Mouse (Mus musculus) naive thymus-derived CD4-positive, alpha-beta T cell, adult 2 months (primary cell): ENCODE results near the gene Lrsam1.
"Not testable (repeated sequence)": the region's sequence is repeated elsewhere in the genome, so short reads cannot be mapped to it uniquely, and the experiment has no call there.

ENCODE experiments used
- DNase-seq: peaks from one replicate; pipeline ENCODE4 v3.0.0-alpha.2; 2011; ENCODE audit warnings: low read depth

Gene Lrsam1

DNA sequence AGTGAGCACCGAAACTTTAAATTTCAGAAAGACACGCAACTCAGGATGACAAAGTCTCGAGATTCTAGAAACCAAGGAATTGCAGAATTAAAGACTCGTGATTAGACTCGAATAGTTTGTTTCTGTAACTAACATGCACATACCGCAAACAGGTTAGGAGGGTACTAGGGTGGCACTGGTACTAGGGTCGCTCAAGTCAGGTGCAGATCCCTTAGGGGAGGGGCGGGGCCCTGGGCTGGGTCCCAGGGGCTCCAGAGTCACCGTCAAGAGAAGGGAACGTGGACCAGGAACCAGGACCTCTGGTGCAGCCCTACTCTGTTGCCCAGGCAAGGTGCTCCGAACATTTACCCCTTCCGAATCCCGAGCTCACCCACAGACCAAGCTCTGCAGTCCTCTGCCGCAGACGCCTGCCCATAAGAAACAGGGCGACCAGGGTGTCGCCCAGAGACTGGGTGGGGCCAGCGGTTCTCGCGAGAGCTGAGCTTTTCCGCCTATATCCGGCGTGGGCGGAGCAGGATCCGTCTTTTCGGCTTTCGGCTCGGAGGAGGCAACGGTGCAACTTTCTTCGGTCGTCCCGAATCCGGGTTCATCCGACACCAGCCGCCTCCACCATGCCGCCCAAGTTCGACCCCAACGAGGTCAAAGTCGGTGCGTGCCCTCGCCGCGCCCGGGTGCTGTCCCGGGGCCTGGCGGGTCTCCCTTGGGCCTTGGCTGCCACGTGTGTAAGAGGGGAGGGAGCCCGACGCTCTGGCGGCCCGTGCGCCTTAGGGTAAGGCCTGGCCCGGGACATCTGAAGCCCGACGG is at the start of gene Lrsam1, which contains the start of gene Rpl12:
Lrsam1 (minus strand) TSS at position 423 of the 804 bp plus-strand sequence.
Rpl12 (plus strand) TSS at position 368 of the 804 bp plus-strand sequence.
- DNase-seq = peak; percentile 97

DNA sequence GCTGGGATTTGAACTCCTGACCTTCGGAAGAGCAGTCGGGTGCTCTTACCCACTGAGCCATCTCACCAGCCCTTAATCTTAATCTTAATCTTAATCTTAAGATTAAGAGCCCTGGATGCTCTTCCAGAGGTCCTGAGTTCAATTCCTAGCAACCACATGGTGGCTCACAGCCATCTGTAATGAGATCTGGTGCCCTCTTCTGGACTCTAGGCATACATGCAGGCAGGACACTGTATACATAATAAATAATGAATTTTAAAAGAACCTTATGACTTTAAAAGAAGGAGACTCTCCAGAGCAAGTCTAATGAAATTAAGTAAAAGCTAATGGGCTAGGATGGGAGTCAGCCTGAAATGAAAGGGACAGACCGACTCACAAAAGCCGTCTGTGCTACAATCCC is 47.6 kb upstream of the Lrsam1 start:
- DNase-seq = not testable (repeated sequence)

DNA sequence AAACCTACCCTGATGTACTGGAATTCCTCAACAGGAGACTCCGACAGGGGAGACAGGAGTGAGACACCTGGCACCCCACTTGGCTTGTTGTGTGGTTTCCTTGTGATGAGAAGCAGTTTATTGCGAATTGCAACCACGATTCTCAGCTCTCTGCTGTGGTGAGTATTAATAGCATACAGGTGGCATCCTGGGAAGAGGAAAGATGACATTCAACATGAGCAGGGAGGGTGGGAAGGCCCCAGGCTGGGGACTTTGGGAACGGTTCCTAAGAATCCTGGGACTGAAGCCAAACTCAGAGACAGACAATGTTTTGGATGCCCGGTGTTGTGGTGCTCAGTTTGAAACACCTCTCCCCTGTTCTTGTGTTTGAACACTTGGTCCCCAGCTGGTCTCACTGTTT is 43.6 kb upstream of the Lrsam1 start:
- no peak for DNase-seq

DNA sequence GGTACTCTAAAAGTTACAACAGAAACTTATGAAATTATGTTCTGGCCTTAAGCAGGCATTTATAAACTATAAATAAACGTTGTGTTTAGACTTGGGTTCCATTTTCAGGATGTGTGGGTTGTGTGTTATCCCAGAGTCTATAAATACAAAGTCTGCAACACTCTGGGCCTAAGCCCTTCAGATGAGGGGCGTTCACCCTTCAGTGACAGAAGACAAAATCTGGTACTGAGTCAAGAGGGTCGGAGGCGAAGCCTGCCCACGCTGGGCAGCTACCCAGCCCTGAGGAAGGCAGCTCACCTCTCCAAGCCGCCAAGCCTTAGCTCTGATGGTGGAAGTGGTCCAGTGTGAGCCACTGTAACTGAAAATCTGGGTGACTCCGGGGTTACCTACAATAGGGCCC is 40.7 kb upstream of the Lrsam1 start:
- no peak for DNase-seq

DNA sequence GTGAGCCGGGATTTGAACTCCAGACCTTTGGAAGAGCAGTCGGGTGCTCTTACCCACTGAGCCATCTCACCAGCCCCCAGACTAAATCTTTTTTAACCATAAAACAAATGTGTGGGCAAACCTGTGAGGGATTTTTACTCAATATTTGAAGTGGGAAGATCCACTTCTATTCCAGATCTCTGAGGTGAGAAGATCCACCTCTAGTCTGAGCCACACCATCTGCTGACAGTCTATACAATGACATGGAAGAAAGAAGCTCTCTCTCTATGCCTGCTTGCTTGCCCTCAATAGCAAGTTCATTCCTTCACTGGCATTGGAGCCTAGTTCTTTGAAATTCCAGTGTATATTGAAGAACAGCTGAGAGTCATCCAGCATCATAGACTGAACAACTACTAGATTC is 38.3 kb upstream of the Lrsam1 start:
- no peak for DNase-seq

DNA sequence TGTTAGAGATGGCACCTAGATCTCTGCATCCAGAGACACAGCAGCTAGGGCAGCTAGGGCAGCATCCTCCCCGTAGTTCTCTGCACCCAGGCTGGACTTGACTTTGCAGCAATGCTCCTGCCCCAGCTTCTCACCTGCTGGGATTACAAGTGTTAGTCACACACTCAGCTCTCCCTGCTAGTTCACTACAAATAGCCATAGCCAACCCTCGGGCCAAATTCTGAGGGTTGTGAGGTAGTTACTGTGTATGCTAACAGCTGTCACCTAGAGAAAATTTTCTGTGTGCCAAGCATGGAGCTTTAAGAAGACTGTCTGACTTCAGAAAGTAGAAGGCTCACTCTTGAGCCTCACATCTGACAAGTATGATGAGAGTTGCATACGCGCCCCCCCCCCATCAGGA is 36.4 kb upstream of the Lrsam1 start:
- no peak for DNase-seq

DNA sequence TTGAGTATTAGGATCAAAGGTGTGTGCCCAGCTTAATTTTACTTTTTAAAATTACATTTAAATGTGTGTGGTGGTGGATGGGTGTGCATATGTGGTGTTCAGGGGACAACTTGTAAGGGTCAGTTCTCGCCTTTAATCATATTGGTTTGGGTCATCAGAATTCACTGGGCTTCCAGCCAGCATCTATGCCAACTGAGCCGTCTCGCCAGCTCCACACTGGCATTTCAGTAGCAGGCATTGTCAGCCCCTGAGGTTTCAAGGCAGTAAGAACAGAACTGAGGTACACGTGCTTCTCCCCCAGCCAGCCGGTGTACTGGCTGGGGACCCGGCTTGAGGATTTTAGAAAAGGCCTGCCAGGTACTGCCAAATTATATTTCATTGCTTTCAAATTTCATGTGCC is 35.7 kb upstream of the Lrsam1 start:
- no peak for DNase-seq

DNA sequence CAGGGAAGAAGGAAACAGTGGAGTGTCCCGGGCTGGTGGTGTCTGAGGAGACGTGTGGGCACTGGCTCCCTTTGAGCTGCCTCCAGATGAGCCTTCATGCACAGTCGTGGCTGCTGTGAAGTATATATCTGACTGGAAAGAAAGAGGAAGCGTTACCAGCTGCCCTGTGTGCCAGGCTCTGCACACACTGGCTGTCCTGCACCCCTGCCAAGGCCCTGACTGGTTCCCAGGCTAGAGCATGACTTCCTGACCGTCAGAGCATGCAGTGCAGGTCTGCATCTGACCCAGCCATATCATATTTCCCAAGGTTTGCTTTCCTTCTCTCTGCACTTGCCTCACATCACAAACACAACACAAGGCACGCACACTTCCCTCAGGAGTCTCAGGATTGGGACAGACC is 30.7 kb upstream of the Lrsam1 start:
- no peak for DNase-seq

DNA sequence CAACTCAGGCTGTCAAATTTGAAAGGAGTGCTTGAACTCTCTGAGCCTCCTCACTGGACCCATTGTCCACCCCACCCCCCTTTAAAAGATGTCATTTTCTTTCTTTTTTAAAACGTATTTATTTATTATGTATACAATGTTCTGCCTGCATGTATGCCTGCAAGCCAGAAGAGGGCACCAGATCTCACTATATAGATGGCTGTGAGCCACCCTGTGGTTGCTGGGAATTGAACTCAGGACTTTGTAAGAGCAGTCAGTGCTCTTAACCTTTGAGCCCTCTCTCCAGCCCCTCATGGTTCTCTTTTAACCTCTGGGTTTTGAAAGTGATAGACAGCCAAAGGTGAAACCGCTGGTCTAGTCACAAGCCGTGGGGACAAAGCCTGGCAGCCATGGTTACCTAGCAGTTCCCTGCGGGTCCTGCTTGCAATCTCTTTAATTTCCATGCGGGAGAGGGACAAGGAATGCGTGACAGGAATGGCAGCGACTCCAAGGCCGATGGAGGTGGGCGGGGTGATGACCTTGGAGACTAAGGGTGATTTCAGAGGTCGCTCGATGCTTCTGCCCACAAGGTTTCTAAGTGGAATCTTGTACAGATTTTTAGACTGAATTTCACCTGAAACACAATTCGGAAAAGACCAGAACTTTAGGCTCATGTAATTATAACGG is 28.9 kb upstream of the Lrsam1 start:
- peak; percentile 63 for DNase-seq

DNA sequence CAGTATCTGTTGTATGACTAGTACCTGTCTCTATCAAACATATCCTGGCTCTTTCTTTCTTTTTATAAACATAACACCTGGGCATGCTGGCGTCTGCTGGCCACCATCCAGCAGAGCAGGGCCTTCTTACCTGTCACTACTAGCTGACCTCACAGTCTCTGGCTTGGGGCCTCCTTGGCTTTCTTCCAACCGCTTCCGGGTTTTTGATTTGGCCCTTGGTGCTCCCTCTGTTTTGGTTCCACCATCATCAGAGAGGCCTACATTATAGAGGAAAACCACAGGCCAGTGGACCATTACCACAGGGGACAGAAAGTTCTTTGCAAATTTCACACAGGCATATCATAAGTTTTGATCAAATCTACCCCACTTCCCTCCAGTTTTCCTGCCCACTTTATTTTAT is 28.0 kb upstream of the Lrsam1 start:
- DNase-seq = no peak

DNA sequence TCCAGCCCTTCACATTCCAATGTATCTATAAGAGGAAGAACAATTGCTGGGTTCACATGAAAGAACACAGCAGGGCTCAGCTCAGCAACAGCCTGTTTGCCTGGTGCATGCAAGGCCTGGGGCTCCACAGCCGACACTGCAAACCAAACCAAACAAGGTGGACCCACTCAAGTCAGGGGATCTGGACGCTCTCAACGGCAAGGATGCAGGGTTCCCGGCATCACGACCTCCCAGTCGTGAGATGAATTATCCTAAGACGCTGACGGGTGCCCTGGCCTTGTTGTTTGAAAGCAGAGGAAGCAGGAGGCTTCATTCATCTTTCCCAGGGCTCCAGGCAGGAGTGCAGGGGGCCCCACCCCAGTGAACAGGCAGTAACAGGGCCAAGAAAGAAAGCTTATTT is 24.4 kb upstream of the Lrsam1 start:
- no peak for DNase-seq

DNA sequence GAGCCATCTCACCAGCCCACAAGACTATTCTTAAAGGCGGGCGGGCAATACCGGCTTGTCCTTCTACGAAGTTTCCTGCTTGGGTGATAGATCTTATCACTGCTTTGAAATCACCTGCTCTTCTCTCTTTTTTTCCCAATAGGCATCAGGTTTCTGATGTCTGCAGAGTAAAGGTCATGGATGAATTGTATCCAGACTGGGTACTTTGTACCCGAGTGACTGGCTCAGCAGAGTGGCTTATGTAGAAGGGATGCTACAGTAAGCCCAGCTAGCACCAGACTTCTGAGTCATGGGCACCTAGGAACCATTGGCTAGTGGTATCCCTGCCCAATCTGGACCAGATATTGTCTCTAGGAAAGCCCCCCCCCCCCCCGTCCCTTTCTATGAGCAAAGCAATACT is 22.2 kb upstream of the Lrsam1 start:
- DNase-seq = no peak

DNA sequence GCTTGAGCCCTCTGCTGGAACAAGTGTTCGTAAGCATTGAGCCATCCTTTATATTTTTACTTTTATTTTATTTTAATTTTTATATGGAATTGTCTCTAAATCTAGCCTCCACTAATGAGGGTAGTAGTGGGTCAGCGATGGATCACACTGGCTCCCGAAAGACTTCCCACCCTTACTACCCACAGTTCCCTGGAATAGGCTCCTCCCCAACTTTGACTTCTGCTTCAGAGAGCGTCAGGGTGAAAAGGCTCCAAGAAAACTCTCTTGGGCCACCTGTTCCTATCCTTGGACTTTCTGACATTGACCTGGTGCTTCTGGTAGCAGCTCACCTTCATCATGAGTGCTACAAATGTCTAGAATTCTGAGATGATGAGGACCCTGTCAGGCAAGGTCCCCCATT is 21.3 kb upstream of the Lrsam1 start:
- DNase-seq = peak; percentile 16

DNA sequence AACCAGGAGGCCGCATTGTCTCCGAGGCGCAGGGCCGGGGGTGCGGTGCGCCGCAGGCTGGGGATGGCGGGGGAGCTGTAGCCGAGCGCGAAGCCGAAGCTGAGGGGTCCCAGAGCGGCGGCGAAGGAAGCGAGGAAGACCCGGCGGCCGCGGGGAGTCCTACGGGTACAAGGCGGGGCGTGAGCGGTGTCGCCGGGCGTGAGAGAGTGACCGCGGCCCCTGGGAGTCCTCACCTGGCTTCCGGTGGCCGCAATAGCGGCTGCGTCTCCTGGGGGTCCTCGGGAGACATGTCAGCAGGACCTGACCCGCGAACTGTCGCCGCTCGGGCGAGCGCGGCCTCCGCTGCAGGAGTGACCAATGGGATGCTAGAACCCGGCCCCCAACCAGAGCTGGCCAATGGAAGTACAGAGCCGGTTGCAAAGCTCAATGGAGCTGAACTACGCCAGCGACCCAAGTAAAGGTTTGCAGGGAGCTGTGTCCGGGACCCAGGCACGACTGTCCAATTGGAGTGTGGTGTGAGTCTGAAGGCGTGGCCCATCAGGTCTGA is 20.4 kb upstream of the Lrsam1 start, which contains the start of gene Slc2a8:
Slc2a8 (minus strand) TSS at position 359 of the 547 bp plus-strand sequence.
- peak; percentile 85 for DNase-seq

DNA sequence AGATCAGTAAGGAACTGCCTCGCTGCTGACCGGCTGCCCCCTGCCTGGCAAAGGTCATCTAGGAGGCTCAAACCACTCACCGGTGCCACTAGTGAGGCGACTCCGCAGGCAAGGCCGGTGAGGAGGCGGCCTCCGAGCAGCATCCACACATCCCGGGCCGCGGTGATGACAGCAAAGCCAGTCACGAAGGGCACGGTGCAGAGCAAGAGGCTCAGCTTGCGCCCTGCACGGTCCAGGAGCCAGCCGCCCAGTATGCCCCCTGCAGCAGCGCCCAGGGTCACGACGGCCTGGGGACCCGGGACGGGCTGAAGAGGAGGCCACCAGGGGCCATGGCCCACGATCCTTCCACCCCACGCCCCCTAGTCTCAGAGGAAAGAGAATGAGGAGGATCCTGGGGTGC is 19.9 kb upstream of the Lrsam1 start:
- DNase-seq = peak; percentile 31

DNA sequence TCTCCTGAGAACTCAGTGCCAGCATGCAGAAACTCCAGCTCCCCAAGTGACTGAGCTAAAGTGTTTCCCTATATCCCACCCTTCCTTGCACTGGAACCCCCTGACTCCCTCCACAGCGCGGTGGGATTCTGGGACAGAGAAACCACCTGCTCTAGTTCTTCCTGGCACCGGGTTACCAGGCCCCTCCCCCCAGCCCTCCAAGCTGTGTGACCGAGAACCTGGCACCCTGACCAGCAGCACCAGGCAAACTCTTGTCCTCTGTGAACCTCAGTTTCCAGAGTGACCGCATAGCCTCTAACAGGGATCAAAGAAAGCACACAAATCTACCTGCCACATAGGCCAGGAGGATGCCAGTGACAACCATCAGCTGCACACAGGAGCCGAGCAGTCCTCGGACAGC is 18.3 kb upstream of the Lrsam1 start:
- DNase-seq = no peak

DNA sequence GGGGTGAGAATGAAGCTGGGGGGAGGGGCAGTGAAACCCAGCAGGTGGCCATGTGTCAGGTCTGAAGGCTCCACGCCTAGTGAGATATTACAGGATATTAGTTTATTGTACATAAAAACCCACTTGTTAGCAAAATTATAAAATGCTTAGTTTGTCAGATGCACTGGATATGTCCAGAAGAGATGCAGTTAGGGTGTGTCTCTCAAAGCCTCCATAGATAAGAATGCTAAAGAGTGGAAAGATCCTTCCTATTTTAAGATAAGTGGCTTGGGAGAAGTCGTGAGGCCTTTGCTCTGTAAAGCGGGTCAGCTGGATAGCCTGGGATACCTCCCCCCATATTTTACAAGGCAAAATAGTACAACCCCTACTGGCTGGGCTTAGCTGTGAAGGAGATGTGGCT is 17.3 kb upstream of the Lrsam1 start:
- DNase-seq = no peak

DNA sequence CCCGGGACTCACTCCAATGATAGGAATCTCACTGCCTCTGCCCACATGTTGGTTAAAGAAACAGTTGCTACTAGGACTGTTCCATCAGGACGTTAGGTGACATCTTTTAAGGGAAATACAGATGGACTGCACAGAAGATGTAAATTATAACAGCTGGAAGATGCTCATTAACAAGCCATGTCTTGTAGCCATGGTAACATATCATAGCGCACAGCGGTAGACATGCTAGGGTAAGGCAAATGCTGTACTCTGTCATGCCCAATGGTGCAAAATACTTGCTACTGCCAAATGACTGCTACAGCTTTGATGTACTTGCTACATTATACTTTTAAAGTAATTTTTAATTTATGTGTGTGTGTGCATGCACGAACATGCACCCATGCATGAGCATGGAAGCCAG is 15.7 kb upstream of the Lrsam1 start:
- DNase-seq = no peak

DNA sequence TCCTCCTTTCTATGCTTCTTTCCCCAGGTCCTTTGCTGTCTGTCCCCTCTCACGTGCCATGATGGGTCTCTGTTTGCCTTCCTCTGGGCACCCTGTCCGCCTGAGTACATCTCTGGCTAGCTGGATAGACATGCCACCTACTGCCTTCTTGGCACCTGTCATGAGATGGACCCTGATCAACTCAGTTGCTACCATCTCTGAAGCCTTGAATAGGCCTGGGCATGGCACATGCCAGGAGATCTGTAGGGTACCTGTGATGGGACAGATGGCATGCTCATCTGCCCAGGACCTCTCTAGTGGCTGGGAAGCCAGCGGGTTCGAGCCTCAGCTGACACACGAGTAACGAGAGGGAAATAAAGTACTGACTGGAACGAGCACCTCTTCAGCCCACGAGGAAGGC is 12.8 kb upstream of the Lrsam1 start:
- DNase-seq = no peak

DNA sequence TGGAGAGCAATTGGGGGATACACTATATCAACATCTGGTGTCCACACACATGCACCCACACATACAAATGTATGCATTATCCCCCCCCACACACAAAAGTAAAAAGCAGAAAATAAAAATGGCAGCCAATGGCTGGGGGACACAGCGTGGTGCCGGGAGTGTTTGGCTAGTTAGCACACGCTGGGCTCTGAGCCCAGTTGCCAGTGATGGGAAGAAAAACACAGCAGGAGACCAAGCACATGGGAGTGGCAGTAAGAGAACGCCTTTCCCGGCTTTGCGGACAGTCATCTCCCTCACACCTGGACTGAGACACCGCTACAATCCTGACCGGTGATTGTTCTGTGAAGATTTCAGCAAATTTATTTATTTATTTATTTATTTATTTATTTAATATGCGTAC is 9.8 kb upstream of the Lrsam1 start:
- no peak for DNase-seq

DNA sequence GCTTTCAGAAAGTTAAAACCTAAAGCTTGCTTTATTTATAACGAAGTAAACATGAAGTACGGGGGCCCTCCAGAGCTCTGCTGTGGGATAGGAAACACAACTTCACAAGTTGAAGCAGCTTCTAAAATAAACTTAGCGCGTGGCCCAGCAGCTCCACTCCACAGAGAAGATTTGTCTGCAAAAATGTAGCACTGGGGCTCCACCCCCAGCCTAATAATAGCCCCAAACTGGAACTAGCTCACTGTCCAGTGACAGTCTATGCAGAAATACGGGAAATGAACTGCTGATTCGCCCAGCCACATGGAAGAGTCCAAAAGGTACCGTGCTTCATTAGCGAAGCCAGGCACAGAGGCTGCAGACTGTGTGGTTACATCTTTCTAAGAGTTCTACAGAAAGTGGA is 7.9 kb upstream of the Lrsam1 start:
- DNase-seq = no peak

DNA sequence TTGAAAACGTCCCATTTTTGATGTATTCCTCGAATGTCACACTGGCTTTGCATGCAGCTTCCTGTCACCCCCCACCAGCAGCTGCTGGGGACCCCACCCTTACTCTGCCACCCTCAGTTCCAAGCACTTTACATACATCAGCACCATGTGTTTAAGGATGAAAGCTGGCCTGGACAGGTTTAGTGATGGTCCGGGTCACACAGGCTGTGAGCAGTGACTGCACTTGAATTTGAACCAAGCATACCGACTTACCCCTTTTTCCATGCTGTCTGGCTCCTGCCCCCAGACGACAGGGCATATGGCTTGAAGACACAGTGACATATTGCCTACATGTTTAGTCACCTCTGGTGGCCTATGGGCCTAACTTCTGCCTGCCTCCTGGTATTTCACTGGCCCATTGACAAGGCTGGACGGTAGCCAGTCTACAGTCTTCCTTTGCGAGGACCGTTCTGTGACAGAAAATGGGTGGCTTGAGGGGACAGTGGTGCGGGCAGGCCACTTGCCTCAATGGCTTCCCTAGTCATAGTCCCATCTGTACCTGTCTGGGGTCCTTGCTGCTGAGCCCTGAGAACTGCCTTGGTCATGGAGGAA is 6.7 kb upstream of the Lrsam1 start:
- peak; percentile 12 for DNase-seq
